Mouse (Mus musculus): ENCODE data around the gene Arl2.
"Not testable (repeated sequence)": the region's sequence is repeated elsewhere in the genome, so short reads cannot be mapped to it uniquely, and the experiment has no call there.

Arl2 gene

DNA sequence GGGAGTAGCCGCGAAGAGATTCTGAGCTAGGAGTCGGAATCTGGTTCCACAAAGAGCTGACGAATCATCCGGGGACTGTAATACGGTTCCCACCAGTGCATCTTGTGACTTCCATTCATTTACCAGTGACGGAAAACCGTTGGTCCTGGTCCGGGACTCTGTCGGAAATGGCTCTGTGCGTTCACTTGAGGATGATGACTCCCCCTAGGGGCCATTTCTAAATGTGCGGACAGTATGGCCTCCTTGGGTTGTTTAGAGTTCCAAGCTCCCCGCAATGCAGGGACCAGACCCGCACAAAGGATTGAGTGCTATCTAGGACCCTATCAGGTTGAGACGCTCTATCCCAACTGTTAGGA is at the start of gene Arl2:
TSS of gene Arl2 (minus strand) at position 155 of the 356 bp plus-strand sequence.
- peak; percentile 93 for DNase-seq

DNA sequence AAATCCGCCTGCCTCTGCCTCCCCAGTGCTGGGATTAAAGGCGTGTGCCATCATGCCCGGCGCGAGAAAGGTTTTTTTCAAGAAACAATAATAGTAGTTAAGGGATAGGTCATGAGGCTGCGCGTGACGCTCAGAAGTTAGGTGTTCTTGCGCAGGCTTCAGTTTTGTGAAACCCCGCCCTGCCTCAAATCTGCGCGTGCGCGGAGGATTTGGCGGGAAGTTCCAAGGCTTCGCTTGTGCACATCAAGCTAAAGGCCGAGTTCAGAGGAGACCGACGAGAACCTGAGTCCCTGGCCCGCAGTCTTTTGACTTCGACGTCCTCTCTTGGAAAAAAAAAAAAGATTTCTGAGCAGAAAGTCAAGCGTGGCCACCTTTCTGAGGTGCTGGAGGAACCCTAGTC is 42.8 kb upstream of the Arl2 start, which contains the start of gene Majin:
TSS of gene Majin (plus strand) at position 258 of the 400 bp plus-strand sequence.
- DNase-seq, result no peak

DNA sequence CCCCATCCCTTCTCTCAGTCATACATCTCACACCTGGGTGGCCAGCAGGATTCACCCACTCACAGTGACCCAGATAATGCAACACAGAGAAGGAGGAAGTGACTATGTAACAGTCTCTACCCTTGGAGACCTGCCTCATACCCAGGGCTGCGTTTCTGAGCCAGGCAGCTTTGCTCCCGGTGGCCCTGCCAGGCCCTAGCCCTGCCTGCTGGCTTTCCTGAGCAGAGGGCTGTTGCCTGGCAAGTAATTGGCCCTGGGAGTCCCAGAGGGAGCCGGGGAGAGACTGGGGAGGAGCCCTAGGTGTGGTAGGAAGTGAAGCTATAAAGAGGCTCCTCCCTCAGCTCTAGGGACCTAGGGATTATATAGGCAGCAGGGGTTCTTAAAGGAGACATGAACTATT is 41.2 kb upstream of the Arl2 start:
- no peak for DNase-seq

DNA sequence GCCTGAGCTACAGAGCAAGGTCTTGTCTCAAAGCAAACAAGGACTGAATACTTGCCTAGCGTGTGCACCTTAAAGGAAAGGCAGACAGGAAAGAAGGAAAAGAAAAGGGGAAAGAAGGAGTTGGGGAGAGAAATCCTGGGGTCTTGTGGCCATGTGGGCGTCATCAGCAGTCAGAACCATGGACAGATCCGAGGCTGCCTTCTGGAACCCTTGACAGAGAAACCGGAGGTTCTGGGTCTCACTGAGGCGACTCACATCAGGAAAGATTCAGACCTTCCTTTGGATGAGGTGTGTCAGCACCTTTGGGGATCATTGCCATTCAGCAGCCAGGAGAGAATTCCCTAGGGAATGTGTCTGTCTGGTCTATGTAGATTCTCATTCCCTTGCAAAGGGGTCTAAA is 40.3 kb upstream of the Arl2 start:
- no peak for DNase-seq

DNA sequence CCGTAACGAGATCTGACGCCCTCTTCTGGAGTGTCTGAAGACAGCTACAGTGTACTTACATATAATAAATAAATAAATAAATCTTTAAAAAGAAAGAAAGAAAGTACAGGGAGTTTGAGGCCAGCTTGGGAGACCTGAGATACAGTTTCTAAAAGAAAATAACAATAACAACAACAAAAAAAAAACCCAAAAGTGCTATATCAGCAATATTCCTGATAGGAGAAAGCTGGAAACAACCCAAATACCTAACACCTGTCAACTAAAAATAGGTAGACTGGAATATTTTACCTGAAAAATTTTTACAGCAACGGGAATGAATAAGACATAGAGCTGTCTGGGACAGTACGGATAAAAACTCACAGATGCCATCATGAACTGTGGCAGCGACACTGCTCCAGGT is 37.4 kb upstream of the Arl2 start:
- DNase-seq, result no peak

DNA sequence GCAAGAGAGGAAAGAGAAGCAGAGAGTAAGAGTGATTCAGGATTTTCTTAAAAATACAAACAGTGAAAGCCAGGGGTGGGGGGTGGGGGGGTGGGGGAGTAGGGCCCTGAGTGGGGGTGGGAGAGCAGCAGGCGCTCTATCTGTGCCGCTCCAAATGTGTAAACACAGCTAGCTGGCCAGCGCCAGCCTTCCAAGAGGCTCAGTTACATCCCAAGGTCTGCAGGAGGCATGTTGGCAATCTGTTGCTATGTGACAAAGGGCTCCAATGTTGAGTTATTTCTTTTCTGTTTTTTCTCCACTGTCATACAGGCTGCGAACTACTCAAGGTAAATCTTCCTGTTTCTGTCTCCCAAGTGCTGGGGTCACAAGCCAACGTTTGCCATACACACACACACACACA is 33.4 kb upstream of the Arl2 start:
- DNase-seq, result no peak

DNA sequence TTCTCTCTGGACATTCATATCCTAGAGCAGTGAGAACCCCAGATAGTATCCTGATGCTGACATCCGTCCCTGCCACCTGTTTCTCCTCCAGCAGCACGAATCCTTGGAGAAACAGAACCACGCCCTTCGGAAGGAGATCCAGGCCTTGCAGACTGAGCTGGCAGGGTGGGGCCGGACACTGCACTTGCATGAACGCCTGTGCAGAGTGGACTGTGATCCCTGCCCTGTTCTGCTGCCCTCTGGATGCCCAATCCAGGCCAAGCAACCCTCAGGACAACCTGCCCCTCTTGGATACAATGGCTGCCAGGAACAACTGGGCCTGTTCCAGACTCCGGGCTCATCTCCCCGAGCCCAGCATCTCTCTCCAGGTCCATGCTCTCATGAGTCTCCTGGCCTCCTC is 29.9 kb upstream of the Arl2 start:
- no peak for DNase-seq

DNA sequence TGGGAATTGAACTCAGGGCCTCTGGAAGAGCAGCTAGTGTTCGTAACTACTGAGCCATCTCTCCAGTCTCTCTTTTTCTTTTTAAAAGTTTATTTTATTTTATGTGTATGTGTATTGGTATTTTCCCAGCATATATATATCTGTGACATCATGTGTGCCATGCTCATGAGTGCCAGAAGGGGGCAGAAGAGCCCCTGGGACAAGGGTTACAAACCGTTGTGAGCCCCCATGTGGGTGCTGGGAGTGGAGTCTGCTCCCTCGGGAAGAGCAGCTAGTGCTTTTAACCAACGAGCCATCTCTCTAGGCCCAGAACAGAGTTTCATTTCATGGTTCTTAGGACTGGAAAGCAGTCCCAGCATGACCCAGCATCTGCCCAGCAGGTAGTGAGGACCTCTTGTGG is 25.4 kb upstream of the Arl2 start:
- no peak for DNase-seq

DNA sequence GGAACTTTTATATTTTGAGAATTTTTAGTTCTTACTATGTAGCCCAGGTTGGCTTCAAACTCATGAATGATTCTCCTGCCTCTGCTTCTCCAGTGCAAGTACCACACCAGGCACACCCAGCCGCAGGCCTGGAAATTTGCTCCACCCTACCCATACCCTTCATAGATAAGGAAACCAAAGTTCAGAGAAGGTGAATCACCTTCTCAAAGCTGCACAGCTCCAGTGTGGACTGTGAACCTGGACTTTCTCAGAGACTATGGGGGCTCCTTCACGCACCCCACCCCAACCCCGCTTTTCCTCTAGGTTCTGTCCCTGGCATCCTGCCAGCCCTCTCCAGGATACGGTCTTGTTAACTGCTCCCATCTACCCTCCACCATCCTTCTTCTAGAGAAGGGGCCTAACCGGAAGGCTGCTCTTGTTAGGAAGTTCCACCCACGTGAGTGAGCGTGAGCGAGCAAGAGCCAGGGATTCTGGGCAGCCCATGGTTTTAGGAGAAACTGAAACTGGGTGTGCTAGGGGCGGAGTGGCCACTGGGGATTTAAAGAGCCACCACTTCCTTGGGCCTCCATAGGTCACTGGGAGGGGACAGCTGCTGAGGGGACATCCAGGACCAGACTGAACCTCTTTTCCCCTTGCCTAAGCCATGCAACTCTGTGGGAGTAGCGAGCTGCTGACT is 22.7 kb upstream of the Arl2 start:
- DNase-seq, result peak; percentile 78

DNA sequence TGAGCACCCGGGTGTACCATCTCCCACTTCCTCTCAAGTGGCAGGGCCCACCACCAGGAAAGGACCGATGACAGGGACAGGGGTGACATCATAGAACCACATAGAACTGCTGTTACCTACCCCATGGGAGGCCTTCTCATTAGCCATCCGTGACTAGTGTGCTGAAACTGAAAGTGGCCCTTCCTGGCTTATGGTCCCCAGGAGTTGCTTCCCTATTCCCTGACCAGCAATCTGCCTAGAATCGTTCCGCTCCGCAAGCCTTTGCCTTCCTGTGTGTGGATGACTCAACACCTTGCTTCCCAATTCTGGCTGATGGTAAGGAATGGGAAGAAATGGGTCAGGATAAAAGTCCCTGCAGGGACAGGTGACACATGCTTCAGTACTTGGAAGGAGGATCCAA is 15.9 kb upstream of the Arl2 start:
- no peak for DNase-seq

DNA sequence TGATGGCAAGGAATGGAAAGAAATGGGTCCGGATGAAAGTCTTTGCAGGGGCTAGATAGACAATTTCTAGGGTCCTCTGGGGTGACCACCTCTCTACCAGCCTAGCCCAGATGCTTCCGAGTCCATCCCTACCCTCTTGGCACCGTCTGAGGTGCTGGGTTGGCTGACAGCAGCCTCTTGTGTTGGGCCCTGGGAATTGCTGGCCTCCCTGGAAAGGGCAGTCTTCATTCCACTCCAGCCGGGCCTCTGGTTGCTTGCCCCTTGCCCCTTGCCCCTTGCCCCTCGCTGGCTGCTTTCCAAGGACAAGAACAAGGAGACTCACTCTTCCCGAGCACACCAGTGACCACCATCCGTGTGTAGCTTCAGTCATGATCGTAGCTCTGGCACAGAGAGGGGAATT is 15.0 kb upstream of the Arl2 start:
- DNase-seq, result peak; percentile 29

DNA sequence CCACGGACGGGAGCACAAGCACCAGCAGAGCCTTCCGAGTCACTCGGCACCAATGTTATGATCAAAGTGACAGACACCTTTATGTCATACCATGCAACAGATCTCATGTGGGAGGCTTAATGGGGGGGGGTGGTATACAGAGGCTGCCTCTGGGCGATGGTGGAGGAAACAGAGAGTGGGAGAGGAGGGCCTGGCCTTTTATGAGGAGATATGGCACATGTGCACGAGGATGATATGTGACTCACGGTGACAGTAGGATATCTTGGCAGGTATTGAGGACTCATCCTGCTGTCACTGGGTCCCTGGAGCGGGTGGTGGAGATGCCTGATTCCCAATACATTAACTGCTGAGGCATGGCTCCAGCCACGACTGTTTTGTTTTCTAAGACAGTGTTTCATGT is 13.8 kb upstream of the Arl2 start:
- DNase-seq, result no peak

DNA sequence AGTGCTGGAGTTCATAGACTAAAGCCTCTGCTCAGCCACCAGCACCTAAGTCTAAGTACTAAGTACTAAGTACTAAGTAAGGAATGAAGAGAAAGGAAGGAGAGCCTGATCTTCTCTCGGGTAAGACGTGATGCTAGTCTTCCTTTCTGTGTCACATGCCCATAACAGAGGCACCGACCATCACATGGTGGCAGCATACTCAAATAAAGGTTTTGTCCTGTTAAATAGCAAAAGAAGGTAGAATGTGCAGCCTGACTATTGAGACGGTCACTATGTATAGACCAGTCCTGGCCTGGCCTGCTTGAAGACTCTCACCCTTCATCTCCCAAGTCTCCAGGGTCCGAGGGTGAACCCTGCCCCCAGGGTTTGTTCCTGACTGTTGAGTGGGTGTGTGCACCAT is 3.5 kb upstream of the Arl2 start:
- DNase-seq, result no peak

DNA sequence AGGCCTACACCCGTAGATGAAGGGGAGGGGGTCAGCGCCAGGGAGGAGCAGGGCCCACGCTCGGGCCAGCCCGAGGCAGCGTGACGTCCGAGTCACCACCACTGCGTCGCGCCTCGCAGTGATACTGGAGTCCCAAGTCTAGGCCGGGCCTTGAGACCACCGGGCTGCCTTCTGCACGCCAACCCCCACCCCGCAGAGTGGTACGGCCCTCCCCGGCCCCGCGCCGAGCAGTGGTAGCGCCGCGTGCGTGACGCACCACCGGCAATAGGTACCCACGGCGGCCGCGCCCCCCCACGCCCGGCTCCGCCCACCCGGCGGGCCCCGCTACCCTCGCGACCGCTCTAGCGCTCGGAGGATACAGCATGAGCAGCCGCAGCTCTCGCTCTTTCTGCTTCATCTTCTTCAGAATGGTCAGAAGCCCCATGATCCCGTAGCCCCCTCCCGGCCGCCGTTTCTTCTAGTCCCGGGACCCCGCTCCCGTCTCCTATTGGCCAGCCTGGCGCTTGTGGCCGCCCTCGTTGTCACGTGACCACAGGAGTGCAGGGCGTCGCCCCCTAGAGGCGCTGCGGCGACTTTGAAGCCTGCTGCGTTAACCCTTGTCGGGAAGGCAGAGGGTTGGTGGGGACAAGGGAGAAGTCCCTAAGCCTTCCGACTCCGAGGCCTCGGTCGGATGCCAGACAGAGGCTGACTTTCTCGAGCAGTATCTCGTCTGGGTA is 512 bp downstream of the Arl2 start, which contains the start of gene Batf2:
TSS of gene Batf2 (plus strand) at position 306 of the 716 bp plus-strand sequence.
- DNase-seq, result peak; percentile 95

DNA sequence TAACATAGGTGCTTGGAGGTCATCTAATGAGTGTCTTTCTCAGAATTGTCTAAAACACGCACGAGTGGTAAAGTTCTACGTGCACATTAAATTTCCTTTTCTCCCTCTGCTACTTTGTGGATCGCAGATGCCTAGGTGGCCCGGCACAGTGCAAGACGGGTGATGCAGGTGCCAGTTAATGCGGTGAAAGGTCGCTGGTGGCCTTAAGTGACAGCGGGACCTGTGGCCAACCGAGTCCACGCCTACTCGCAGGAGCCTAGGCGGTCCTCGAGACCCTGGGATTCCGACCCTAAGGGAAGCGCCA is 1.0 kb downstream of the Arl2 start:
- DNase-seq, result no peak

DNA sequence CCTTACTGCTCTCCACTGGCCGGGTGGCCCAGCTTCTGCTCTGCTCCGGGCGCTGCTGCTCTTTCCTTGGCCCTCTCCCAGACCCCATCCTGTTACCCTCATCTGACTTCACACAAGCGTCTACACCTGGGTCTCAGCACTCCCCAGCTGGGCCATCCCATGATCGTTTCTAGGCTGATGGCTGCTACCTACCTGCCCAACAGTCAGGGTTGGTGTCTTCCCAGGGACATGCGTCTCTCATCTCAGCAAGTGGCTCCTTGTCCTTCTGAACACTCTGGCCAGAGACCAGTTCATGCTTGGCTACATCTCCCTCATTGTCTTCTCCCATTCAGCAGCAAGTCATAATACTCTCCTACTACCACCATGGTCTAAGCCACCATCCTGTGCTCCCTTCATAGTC is 1.6 kb downstream of the Arl2 start:
- no peak for DNase-seq

DNA sequence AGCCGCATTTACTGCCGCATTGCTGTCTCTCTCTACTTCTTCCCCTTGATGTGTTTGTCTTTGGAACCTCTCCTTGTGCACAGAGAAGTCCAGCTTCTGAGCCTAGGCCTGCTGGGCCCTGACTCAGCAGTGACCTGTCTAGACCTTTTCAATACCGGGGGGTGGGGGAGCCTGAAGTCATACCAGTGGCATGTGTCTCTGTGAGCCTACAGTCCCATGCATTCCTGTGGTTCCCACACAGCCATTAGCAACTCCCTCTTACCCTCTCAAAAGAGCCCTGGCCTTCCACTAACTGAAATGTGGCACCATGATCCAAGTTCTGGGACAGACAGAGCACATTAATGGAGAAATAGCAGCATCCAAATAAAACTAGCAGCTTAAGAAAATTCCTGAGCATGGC is 5.0 kb downstream of the Arl2 start:
- no peak for DNase-seq

DNA sequence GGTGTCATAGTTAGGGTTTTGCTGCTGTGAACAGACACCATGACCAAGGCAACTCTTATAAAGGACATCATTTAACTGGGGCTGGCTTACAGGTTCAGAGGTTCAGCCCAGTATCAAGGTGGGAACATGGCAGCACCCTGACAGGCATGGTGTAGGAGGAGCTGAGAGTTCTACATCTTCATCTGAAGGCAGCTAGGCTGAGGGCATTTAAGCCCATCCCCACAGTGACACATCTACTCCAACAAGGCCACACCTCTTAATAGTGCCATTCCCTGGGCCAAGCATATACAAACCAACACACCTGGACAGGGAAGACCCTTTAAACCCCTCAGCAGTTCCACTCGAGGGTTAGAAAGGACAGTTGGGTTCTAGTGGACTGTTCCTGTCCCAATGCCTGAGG is 8.2 kb downstream of the Arl2 start:
- not testable (repeated sequence) for DNase-seq

DNA sequence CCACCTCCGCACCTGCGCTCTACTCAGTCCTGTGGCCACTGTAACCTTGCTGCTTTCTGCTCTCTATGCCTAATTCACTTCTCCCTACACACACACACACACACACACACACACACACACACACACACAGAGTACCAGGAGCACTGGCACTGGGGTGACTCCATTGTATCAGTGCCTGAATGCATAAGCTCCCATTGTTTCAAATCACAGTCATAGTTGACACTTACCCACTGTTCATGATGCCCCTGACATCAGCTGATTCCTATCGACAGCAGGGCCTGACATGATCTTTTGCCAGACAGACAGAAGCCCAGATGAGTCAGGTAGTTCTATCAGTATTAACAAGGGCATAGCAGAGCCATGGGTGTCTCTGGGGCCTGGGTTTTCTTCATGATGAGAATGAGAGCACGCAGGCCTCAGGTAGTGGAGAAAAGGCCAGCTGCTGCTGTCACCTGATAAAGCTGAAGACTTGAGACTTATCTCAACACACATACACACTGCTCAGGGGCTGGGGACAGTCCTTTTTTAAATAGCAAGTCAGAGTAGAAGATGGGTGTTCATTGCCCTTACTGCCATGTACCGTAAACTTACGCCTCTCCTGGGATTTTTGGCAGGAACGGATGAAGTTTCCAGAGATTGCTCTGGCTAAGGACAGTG is 9.0 kb downstream of the Arl2 start:
- DNase-seq, result no peak

DNA sequence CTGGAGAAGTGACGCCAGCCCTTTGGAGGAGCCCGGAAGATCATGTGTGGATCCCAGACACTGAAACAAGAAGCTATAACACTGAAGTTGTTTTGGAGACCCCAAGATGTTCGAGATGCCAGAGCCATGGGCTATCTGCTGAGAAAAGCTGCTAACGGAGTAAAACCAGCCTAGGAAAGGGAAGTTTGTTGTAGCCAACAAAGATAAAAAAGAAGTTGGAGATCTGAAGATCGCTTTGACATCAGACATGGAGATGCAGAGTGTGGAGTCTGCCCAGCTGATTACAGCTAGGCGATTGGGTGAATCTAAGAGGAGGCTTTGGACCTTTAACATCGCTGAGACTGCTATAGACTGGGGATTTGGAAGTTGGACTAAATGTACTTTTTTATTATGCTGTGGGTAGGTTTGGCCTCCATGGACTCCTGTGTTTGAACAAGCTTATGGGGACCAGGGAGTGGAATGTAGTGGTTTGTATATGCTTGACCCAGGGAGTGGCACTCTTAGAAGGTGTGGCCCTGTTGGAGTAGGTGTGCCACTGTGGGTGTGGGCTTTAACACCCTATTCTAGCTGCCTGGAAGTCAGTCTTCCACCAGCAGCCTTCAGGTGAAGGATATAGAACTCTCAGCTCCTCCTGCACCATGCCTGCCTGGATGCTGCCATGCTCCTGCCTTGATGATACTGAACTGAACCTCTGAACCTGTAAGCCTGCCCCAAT is 10.8 kb downstream of the Arl2 start:
- DNase-seq, result not testable (repeated sequence)

DNA sequence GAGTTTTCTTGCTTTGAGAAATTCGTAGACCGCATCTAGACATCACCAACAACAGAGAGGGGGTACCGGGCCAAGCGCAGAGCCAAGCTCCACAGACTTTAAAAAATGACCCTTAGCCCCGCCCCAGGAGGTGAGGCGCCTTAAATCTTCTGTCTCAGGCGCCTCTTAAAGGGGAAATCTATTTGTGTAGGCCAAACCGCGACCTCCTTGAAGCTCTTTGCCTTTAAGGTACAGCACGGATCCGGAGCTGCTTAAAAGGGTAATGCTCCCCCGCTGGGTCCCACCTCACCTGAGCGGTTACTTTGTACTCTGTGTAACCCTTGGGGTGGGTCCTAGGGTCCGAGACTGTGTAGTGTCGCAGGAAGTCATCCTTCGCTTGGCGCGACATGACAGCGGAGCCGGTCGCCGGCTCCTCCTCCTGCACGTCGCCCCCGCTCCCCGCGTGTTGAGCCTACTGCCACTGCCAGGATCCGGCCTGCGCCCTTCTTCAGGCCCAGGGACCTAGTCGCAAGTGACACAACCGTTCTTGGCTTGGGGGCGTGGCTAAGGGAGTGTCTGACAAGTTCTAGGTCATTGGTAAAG is 13.5 kb downstream of the Arl2 start, which contains the start of gene Snx15:
TSS of gene Snx15 (minus strand) at position 545 of the 582 bp plus-strand sequence.
- peak; percentile 99 for DNase-seq

DNA sequence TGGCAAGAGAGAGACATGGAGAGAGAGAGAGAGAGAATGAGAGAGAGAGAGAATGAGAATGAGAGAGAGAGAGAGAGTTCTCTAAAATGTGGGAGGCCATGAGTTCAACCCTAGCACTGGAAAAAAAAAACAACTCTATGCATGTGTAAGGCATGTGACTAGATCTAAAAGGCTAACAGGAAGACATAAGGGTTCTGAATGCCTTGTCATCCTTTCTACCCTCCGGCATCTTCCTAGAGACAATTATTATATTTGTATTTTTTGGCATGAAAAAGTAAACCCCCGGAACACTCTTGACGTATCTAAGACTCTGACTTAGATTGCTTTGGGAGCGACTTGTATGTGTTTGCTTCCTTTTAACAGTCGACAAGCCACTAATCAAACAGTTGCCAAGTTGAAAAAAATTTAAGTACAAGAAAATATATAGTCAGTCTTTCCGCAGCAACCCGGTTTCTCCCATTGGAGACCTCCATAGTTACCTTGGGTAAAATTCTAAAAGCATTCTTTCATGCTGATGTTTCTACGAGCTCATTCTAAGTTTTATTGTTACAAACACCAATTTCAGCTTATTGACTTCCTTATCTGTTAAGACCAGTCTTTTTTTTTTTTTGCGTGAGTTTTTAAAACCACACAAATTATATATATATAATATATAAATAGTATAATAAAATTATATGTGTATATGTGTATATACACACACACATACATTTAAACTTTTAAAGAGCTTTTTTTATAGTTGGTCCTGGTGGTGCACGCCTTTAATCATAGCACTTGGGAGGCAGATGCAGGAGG is 14.4 kb downstream of the Arl2 start:
- DNase-seq, result no peak
